18 mouse cellular contexts compared by ENCODE assay signal in the genomic region with DNA sequence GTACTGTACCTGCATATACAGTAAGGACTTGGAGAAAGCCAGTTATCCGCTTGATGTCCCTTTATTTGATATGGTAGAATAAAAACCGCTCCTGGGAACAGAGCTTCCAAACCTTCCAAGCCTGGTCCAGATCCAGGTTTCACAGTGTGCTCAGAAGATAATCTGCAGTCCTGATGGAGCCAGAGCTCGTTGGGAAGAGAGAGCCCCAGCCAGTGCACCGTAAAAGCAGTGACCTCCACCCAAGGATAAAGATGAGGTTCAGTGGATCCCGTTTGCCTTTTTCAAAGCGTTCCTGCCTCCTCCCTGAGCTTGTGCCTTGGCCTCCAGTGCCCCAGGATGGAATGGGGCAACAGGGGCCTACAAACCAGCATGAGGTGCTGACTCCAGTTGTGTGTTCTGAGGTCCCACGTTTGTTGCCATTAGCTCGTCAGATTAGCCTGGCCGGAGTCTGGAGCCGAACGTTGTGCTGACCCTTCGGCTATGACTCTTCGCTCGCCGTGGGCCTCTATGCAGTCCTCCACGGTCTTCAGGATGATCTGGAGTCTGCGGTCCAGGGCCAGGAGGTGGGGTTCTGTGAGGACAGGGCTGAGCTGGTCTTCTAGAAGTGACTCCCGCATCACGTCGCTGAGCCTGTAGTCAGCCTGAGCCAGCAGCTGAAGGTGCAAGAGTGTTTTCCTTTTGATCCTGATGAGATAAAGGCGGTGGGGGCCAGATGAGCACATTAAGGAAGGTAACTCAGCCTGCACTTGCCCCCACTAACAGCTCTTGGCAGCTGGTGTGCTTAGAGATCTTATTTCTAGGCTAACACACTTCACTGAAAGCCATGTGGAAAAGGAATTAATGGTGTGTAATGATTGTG. TPM values are rescaled to one million over a fixed set of nuclear protein-coding genes. Genes with fewer than 3 reads are reported as not detected.
DNase-seq lines count a peak whose midpoint lies in the region; ATAC-seq lines count a peak whose summit lies in the region.
"Had no signal": no experiment of that assay in that cellular context is flagged by ENCODE, and none has a peak within 500 bp of the region (broad histone marks: within the 10 kb centered on the region; RNA-seq: fewer than 3 reads in every experiment).

No protein-coding gene starts in this region.

- peaks cover 6% of the 10 kb centered on the region; the same call in 1 of the 2 replicates for H3K36me3 ChIP-seq in kidney, embryonic 16.5 days (ENCODE audit: insufficient read depth, low read length)
- peaks cover 20% of the 10 kb centered on the region for H3K36me3 ChIP-seq in heart, embryonic 15.5 days

- peak; percentile 44 for DNase-seq in gastrocnemius, adult 18-20 months (ENCODE audit: low spot score)
- no peak for DNase-seq in gastrocnemius, postnatal 25 days
- DNase-seq in kidney, adult 11 months: no peak
- peak; percentile 42 for DNase-seq in induced T-regulatory cell, adult 2 months (ENCODE audit: low read depth)
- no peak for DNase-seq in left cerebral cortex, postnatal 14 days (ENCODE audit: low spot score in 2 of 2)
- DNase-seq: cerebellum, adult 11-12 months; lung, postnatal 14 days; right cerebral cortex, adult 18-20 months; spleen, adult 18-20 months had no signal

- whole genome bisulfite sequencing in kidney, embryonic 16.5 days: 35% methylated on average over 21 of the region's 21 CpGs
- WGBS in heart, embryonic 15.5 days: 45% methylated on average over 21 of the region's 21 CpGs

- H3K27me3 ChIP-seq in kidney, embryonic 16.5 days (ENCODE audit: insufficient read depth, low read length): no peaks in the 10 kb centered on the region
- no peaks in the 10 kb centered on the region for H3K27me3 ChIP-seq in heart, embryonic 15.5 days
- H3K27me3 ChIP-seq: forebrain, embryonic 13.5 days; hindbrain, embryonic 13.5 days had no signal

- no peak overlapping the region for H3K9ac ChIP-seq in kidney, embryonic 16.5 days (replicated peaks; ENCODE audit: low read length)
- no peak overlapping the region for H3K9ac ChIP-seq in heart, embryonic 15.5 days
- H3K9ac ChIP-seq: forebrain, embryonic 13.5 days; hindbrain, embryonic 13.5 days had no signal

- 0 out of 2 replicates have a peak, but pooled peaks have one; percentile 29 for ATAC-seq in kidney, embryonic 16.5 days (ENCODE audit: low FRiP score, low TSS enrichment)
- ATAC-seq in heart, embryonic 15.5 days (replicated peaks; ENCODE audit: insufficient number of reproducible peaks, insufficient read depth, low FRiP score, low read depth): no peak; the same call in 1 of the 2 replicates
- ATAC-seq: forebrain, embryonic 13.5 days; intestine, postnatal 0 days had no signal

- peaks cover 8% of the 10 kb centered on the region for H3K4me1 ChIP-seq in kidney, embryonic 16.5 days (ENCODE audit: insufficient read depth, low read length)
- H3K4me1 ChIP-seq in heart, embryonic 15.5 days (replicated peaks): peaks cover 20% of the 10 kb centered on the region
- H3K4me1 ChIP-seq: forebrain, embryonic 13.5 days had no signal

- no peak overlapping the region for H3K4me2 ChIP-seq in kidney, embryonic 16.5 days (replicated peaks; ENCODE audit: low read depth, low read length)
- peak overlapping the region; percentile 9; the same call in 1 of the 2 replicates for H3K4me2 ChIP-seq in heart, embryonic 15.5 days
- H3K4me2 ChIP-seq: forebrain, embryonic 13.5 days; hindbrain, embryonic 13.5 days; midbrain, embryonic 11.5 days had no signal

- H3K27ac ChIP-seq in kidney, embryonic 16.5 days (ENCODE audit: low read length): no peak overlapping the region
- H3K27ac ChIP-seq in heart, embryonic 15.5 days: 0 out of 2 replicates have a peak overlapping the region, but pooled peaks have one; percentile 41
- H3K27ac ChIP-seq: forebrain, embryonic 13.5 days; hindbrain, embryonic 13.5 days; layer of hippocampus, adult 2 months; left cerebral cortex, adult 2 months had no signal

- no peaks in the 10 kb centered on the region for H3K9me3 ChIP-seq in kidney, embryonic 16.5 days (ENCODE audit: low read length)
- H3K9me3 ChIP-seq in heart, embryonic 15.5 days (replicated peaks): no peaks in the 10 kb centered on the region
- H3K9me3 ChIP-seq: forebrain, embryonic 13.5 days; hindbrain, embryonic 13.5 days had no signal

- H3K4me3 ChIP-seq in kidney, embryonic 16.5 days (ENCODE audit: low read length): no peak overlapping the region
- H3K4me3 ChIP-seq in heart, embryonic 15.5 days: no peak overlapping the region
- H3K4me3 ChIP-seq: forebrain, embryonic 13.5 days; hindbrain, embryonic 13.5 days; layer of hippocampus, adult 2 months; left cerebral cortex, adult 2 months had no signal

- intact Hi-C loops in left cerebral cortex, postnatal 14 days (cut with DNase I): no loop called here

RNA-seq across cellular contexts. Expression of a gene that starts 23.9 kb away (rescaled TPM):
- total RNA-seq in gastrocnemius, adult 18-20 months (2021): 100 to 1,000 TPM in 1 of 2 experiments, 10 to 100 TPM in 1; 96.1 to 120 TPM
- total RNA-seq in gastrocnemius, postnatal 25 days (2021): 100 to 1,000 TPM; 136 to 142 TPM
- polyA plus RNA-seq in kidney, embryonic 16.5 days (2015; fragmentation: Nextera tagmentation; extraction: Ambion mirVana): 375 and 395 TPM in 2 replicates
- 426 and 427 TPM in 2 replicates for polyA plus RNA-seq in heart, embryonic 15.5 days (2015; fragmentation: Nextera tagmentation; extraction: Ambion mirVana)
- 100 to 1,000 TPM; 470 to 506 TPM for total RNA-seq in left cerebral cortex, postnatal 14 days (2021)

RNA-seq across cellular contexts. Expression of a gene that starts 49.0 kb away (rescaled TPM):
- 1 to 10 TPM; 1.2 to 2.0 TPM for total RNA-seq in gastrocnemius, adult 18-20 months (2021)
- total RNA-seq in gastrocnemius, postnatal 25 days (2021): 1 to 10 TPM; 2.1 to 3.0 TPM
- 2.9 TPM in 2 replicates for polyA plus RNA-seq in kidney, embryonic 16.5 days (2015; fragmentation: Nextera tagmentation; extraction: Ambion mirVana)
- 3.7 and 4.0 TPM in 2 replicates for polyA plus RNA-seq in heart, embryonic 15.5 days (2015; fragmentation: Nextera tagmentation; extraction: Ambion mirVana)
- total RNA-seq in left cerebral cortex, postnatal 14 days (2021): 10 to 100 TPM; 17.1 to 19.1 TPM
- total RNA-seq: neutrophil, adult 5-6 weeks had no signal

Comparison
In these comparisons a context has a peak if more than half of its experiments do, and no peak if none do; other contexts are left out.
1. DNase-seq: peak in gastrocnemius, adult 18-20 months (single experiment) and induced T-regulatory cell, adult 2 months (single experiment); none in gastrocnemius, postnatal 25 days (single experiment), kidney, adult 11 months (single experiment) and left cerebral cortex, postnatal 14 days (0 of 2).
2. RNA of a gene that starts 49.0 kb away (total RNA-seq): 17.1 to 19.1 TPM in left cerebral cortex, postnatal 14 days; 2.1 to 3.0 TPM in gastrocnemius, postnatal 25 days and 1.2 to 2.0 TPM in gastrocnemius, adult 18-20 months; every median in the first group is over 4 times any median in the second.